Mouse (Mus musculus) mouse trophoblast stem cell (cell line): Measurements from ENCODE around the gene Usp13.

Experiments
- in situ Hi-C, 2 experiments: fragments of 300-500 bp; cut with MseI, MboI; formaldehyde crosslinking; loops; 2 replicates in 1 of 2; 3 replicates in 1 of 2; pipeline ENCODE4 v1.15.1; 2025

The Usp13 gene

GRCm38 (mm10) chr3:32939802-32940501, 122.6 kb downstream of the Usp13 start:
- in situ Hi-C loops = no loop called here

- in situ Hi-C loops = no loop called here
Observed at GRCm38 (mm10) chr3:32947486-32947885, 130.1 kb downstream of the Usp13 start.

GRCm38 (mm10) chr3:32951382-32951781, 134.0 kb downstream of the Usp13 start:
- in situ Hi-C loops = no loop called here

- in situ Hi-C loops = no loop called here
Observed at GRCm38 (mm10) chr3:32961494-32961893, 144.1 kb downstream of the Usp13 start.

- in situ Hi-C loops = no loop called here
Observed at GRCm38 (mm10) chr3:32965528-32965927, 148.2 kb downstream of the Usp13 start.

- in situ Hi-C loops = no loop called here
Observed at GRCm38 (mm10) chr3:32968671-32969425, 151.5 kb downstream of the Usp13 start.

- in situ Hi-C loops = no loop called here
Observed at GRCm38 (mm10) chr3:32970257-32970656, 152.9 kb downstream of the Usp13 start.

- in situ Hi-C loops = no loop called here
Observed at GRCm38 (mm10) chr3:32979238-32979637, 161.9 kb downstream of the Usp13 start.

- in situ Hi-C loops = no loop called here
Observed at GRCm38 (mm10) chr3:32979981-32980380, 162.6 kb downstream of the Usp13 start.

GRCm38 (mm10) chr3:32985141-32985540, 167.8 kb downstream of the Usp13 start:
- in situ Hi-C loops = no loop called here
